Mouse (Mus musculus) CH12.LX (cell line): ENCODE measurements around the gene Elovl6. TPM values are rescaled to one million over a fixed set of nuclear protein-coding genes. Genes with fewer than 3 reads are reported as not detected.
A peak's percentile ranks its signal among the peaks of the same experiment; 100 is the strongest.

Experiments
- DNase-seq: peaks from one replicate; pipeline ENCODE4 v3.0.0-alpha.2; 2013; ENCODE audit errors: extremely low read depth
- H3K27ac ChIP-seq: 2 replicates; pipeline ENCODE4 v1.5.1; 2012; ENCODE audit warnings: low read depth, mild to moderate bottlenecking, control low read depth, moderate library complexity; ENCODE audit not compliant: insufficient read depth
- H3K27me3 ChIP-seq: replicated peaks from 2 replicates; pipeline ENCODE3; 2012; ENCODE audit warnings: inconsistent platforms
- H3K36me3 ChIP-seq, 2 experiments: replicated peaks in 1 of 2; 2 replicates each; pipeline versions ENCODE3 to v1.6.1; 2012; ENCODE audit warnings: inconsistent platforms in 1 of 2, low read length in 1 of 2, mild to moderate bottlenecking in 1 of 2, mixed read lengths in 1 of 2, moderate library complexity in 1 of 2; ENCODE audit not compliant: control insufficient read depth in 1 of 2, insufficient read depth in 1 of 2
- H3K4me1 ChIP-seq, 2 experiments: 2 replicates each; pipeline ENCODE4 v1.6.1; 2012; ENCODE audit warnings: inconsistent platforms in 1 of 2, moderate library complexity in 1 of 2; ENCODE audit not compliant: insufficient read depth in 2 of 2, control insufficient read depth in 1 of 2
- H3K4me2 ChIP-seq: 2 replicates; pipeline ENCODE4 v1.6.1; 2012; ENCODE audit warnings: low read depth, mild to moderate bottlenecking, control low read depth; ENCODE audit not compliant: poor library complexity, insufficient read depth, severe bottlenecking
- H3K4me3 ChIP-seq, 3 experiments: fragments of 150-350 bp in 1 of 3; sonication (generic) in 1 of 3; replicated peaks in 1 of 3; 2 replicates each; pipeline versions ENCODE3 to v1.5.1; 2011 to 2012; ENCODE audit warnings: low read depth in 2 of 3, low read length in 2 of 3, mild to moderate bottlenecking in 2 of 3, moderate library complexity in 2 of 3, control low read depth in 1 of 3, improper control_type of control experiment in 1 of 3, inconsistent platforms in 1 of 3, mixed read lengths in 1 of 3; ENCODE audit not compliant: poor library complexity in 1 of 3
- H3K79me2 ChIP-seq: replicated peaks from 2 replicates; pipeline ENCODE4 v1.6.1; 2012; ENCODE audit warnings: mild to moderate bottlenecking, moderate library complexity; ENCODE audit not compliant: control insufficient read depth, poor library complexity, insufficient read depth, severe bottlenecking; ENCODE audit errors: extremely low read depth
- H3K9ac ChIP-seq: 2 replicates; pipeline ENCODE4 v1.6.1; 2012; ENCODE audit warnings: low read depth, mild to moderate bottlenecking, control low read depth, moderate library complexity; ENCODE audit not compliant: insufficient read depth
- H3K9me3 ChIP-seq: replicated peaks from 2 replicates; pipeline ENCODE3; 2012; ENCODE audit warnings: low read length, inconsistent platforms, mixed read lengths
- CHD2 ChIP-seq: IDR thresholded peaks from 2 replicates; pipeline ENCODE4 v1.6.1; 2011; ENCODE audit warnings: low read length, improper control_type of control experiment
- CTCF ChIP-seq, 2 experiments: IDR thresholded peaks in 1 of 2; conservative IDR thresholded peaks in 1 of 2; 2 replicates each; pipeline ENCODE4 v1.5.1; 2011 to 2012; ENCODE audit warnings: low read depth in 2 of 2, low read length in 2 of 2, improper control_type of control experiment in 1 of 2, inconsistent platforms in 1 of 2, mild to moderate bottlenecking in 1 of 2, moderate library complexity in 1 of 2
- E2F4 ChIP-seq: IDR thresholded peaks from 2 replicates; pipeline ENCODE4 v1.6.1; 2011; ENCODE audit warnings: low read depth, low read length, improper control_type of control experiment; ENCODE audit not compliant: insufficient replicate concordance
- EP300 ChIP-seq: IDR thresholded peaks from 2 replicates; pipeline ENCODE4 v1.6.1; 2011; ENCODE audit warnings: low read length, improper control_type of control experiment
- JUN ChIP-seq: IDR thresholded peaks from 2 replicates; pipeline ENCODE4 v1.6.1; 2011; ENCODE audit warnings: low read depth, mild to moderate bottlenecking, low read length, improper control_type of control experiment, moderate library complexity; ENCODE audit not compliant: insufficient read depth
- KAT2A ChIP-seq: IDR thresholded peaks from 2 replicates; pipeline ENCODE4 v1.6.1; 2012; ENCODE audit warnings: low read length, improper control_type of control experiment, inconsistent platforms; ENCODE audit not compliant: insufficient replicate concordance
- MAFK ChIP-seq: IDR thresholded peaks from 2 replicates; pipeline ENCODE4 v1.6.1; 2011; ENCODE audit warnings: low read length, improper control_type of control experiment; ENCODE audit not compliant: insufficient replicate concordance
- MAX ChIP-seq: IDR thresholded peaks from 2 replicates; pipeline ENCODE4 v1.6.1; 2011; ENCODE audit warnings: low read length, improper control_type of control experiment
- MEF2A ChIP-seq: IDR thresholded peaks from 2 replicates; pipeline ENCODE4 v1.6.1; 2014; ENCODE audit warnings: low read depth, mild to moderate bottlenecking, inconsistent platforms, low read length, improper control_type of control experiment, borderline replicate concordance
- MYC ChIP-seq: IDR thresholded peaks from 2 replicates; pipeline ENCODE4 v1.6.1; 2011; ENCODE audit warnings: low read depth, mild to moderate bottlenecking, improper control_type of control experiment, low read length
- PAX5 ChIP-seq: IDR thresholded peaks from 2 replicates; pipeline ENCODE4 v1.6.1; 2012; ENCODE audit warnings: low read length, inconsistent platforms, mixed read lengths
- SIN3A ChIP-seq: IDR thresholded peaks from 2 replicates; pipeline ENCODE4 v1.6.1; 2012; ENCODE audit warnings: low read length, improper control_type of control experiment, inconsistent platforms
- SMC3 ChIP-seq: IDR thresholded peaks from 2 replicates; pipeline ENCODE4 v1.6.1; 2011; ENCODE audit warnings: low read depth, low read length, improper control_type of control experiment
- USF1 ChIP-seq: IDR thresholded peaks from 2 replicates; pipeline ENCODE4 v1.6.1; 2014; ENCODE audit warnings: low read depth, mild to moderate bottlenecking, inconsistent platforms, low read length, improper control_type of control experiment
- USF2 ChIP-seq: conservative IDR thresholded peaks from 2 replicates; pipeline ENCODE4 v1.6.1; 2011; ENCODE audit warnings: low read depth, low read length, improper control_type of control experiment
- ZC3H11A ChIP-seq: IDR thresholded peaks from 2 replicates; pipeline ENCODE4 v1.6.1; 2012; ENCODE audit warnings: low read depth, mild to moderate bottlenecking, inconsistent platforms, low read length, improper control_type of control experiment
- ZMIZ1 ChIP-seq: IDR thresholded peaks from 2 replicates; pipeline ENCODE4 v1.6.1; 2012; ENCODE audit warnings: low read depth, mild to moderate bottlenecking, inconsistent platforms, low read length, improper control_type of control experiment
- dilution Hi-C: fragments of 300-500 bp; cut with MboI; formaldehyde crosslinking; loops from 2 replicates; pipeline ENCODE4 v1.14.3; 2020; ENCODE audit warnings: low sequenced_read_pairs; ENCODE audit not compliant: extremely low pct_unique_long_range_greater_than_20kb, extremely low pct_ligation_motif_present
- in situ Hi-C: fragments of 300-500 bp; cut with MboI; formaldehyde crosslinking; loops from 3 replicates; pipeline ENCODE4 v1.14.3; 2019; ENCODE audit warnings: low sequenced_read_pairs, low pct_ligation_motif_present, low pct_unique_long_range_greater_than_20kb, mixed read lengths
- polyA plus RNA-seq: library from polyadenylated mRNA; unstranded; fragments of >175 nt; gene quantifications from 2 replicates; pipeline ENCODE4 v1.2.1, GENCODE M21; 2012; ENCODE audit warnings: low read depth; ENCODE audit not compliant: insufficient read length
- total RNA-seq, 2 experiments: library from RNA; depleted of rRNA; stranded (reverse); fragments of 300-350 nt in 1 of 2; fragments of >200 nt in 1 of 2; gene quantifications; 2 replicates each; pipeline ENCODE4 v1.2.3; 2012 to 2014

Elovl6 gene
- total and polyA plus RNA-seq, 3 experiments = 1.7 to 6.8 (median 6.0) TPM

GRCm38 (mm10) chr3:129619194-129619775 is 87.1 kb downstream of the Elovl6 start:
- no peak overlapping the region for H3K4me3 ChIP-seq
- in situ Hi-C loops = no loop called here
- H3K9ac ChIP-seq = no peak overlapping the region
- H3K79me2 ChIP-seq = no peaks in the 10 kb centered on the region
- TF ChIP-seq CHD2 (no peak), USF2 (no peak), MAX (no peak), SIN3A (no peak)
- no peak overlapping the region for H3K4me2 ChIP-seq
- no peak for DNase-seq
- H3K9me3 ChIP-seq = no peaks in the 10 kb centered on the region
- H3K27ac ChIP-seq = no peak overlapping the region
- peaks cover 0 to 3% of the 10 kb centered on the region in 2 experiments; a peak in 1 of 4 replicates for H3K4me1 ChIP-seq
- no peaks in the 10 kb centered on the region for H3K27me3 ChIP-seq
- peaks cover 0 to 2% of the 10 kb centered on the region in 2 experiments for H3K36me3 ChIP-seq
- dilution Hi-C loops = no loop called here

GRCm38 (mm10) chr3:129620802-129621201 is 88.6 kb downstream of the Elovl6 start:
- TF ChIP-seq ZC3H11A (no peak), CTCF (conservative IDR thresholded peaks at IDR 0.05 in 1 of 2, IDR thresholded peaks at IDR 0.05 in 1 of 2; ENCODE audit: low read depth in 2 of 2, low read length in 2 of 2) (no peak), ZMIZ1 (no peak), KAT2A (no peak), PAX5 (no peak)

GRCm38 (mm10) chr3:129621255-129621654 is 89.1 kb downstream of the Elovl6 start:
- H3K9ac ChIP-seq = no peak overlapping the region
- no peak overlapping the region for H3K4me2 ChIP-seq
- H3K4me3 ChIP-seq = no peak overlapping the region
- H3K36me3 ChIP-seq = peaks cover 0 to 2% of the 10 kb centered on the region in 2 experiments
- H3K79me2 ChIP-seq = no peaks in the 10 kb centered on the region
- peak; percentile 6 for DNase-seq
- H3K4me1 ChIP-seq = 0 out of 4 replicates have a peak, but pooled peaks cover 0 to 2% of the 10 kb centered on the region in 2 experiments
- TF ChIP-seq MYC (no peak), MAFK (no peak), EP300 (no peak), E2F4 (no peak), PAX5 (no peak), USF1 (no peak), MEF2A (no peak), SMC3 (no peak), SIN3A (no peak), JUN (no peak), MAX (no peak)
- in situ Hi-C loops = no loop called here
- dilution Hi-C loops = no loop called here
- H3K9me3 ChIP-seq = no peaks in the 10 kb centered on the region
- no peak overlapping the region for H3K27ac ChIP-seq
- no peaks in the 10 kb centered on the region for H3K27me3 ChIP-seq

More at GRCm38 (mm10) chr3:129620802-129621201, 88.6 kb downstream of the Elovl6 start:
- no peaks in the 10 kb centered on the region for H3K79me2 ChIP-seq
- no peaks in the 10 kb centered on the region for H3K27me3 ChIP-seq
- no peak overlapping the region for H3K9ac ChIP-seq
- H3K36me3 ChIP-seq = peaks cover 0 to 2% of the 10 kb centered on the region in 2 experiments
- 0 out of 4 replicates have a peak, but pooled peaks cover 0 to 2% of the 10 kb centered on the region in 2 experiments for H3K4me1 ChIP-seq
- in situ Hi-C loops = no loop called here
- dilution Hi-C loops = no loop called here
- no peak overlapping the region for H3K4me3 ChIP-seq
- DNase-seq = no peak
- H3K9me3 ChIP-seq = no peaks in the 10 kb centered on the region
- no peak overlapping the region for H3K27ac ChIP-seq
- H3K4me2 ChIP-seq = no peak overlapping the region
